Mouse (Mus musculus): Measurements from ENCODE around the gene Aldh9a1.
"Not testable (repeated sequence)": the region's sequence is repeated elsewhere in the genome, so short reads cannot be mapped to it uniquely, and the experiment has no call there.

The Aldh9a1 gene

GRCm38 (mm10) chr1:167349815-167350596 lies at the start of gene Aldh9a1:
Aldh9a1 (plus strand) TSS chr1:167349991.
- peak; percentile 95 to 96 for DNase-seq

DNA sequence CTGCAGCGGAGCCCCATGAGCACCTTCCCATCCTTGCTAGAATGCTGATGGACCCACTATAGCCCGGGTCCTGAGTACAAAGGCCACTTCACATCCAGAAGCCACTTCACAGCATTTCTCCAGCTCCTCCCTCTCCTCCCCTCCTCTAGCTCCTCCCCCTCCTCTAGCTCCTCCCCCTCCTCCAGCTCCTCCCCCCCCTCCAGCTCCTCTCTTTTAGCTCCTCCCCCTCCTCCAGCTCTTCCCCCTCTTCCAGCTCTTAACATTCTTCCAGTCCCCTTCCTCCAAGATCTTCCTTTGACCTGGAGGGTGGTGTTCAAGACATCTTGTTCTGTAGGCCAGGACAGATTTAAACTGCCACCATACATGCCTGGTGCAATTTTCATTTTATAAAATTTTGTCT lies 49.7 kb upstream of the Aldh9a1 start:
- no peak for DNase-seq

GRCm38 (mm10) chr1:167305501-167306137 lies 44.2 kb upstream of the Aldh9a1 start:
- DNase-seq, result no peak

DNA sequence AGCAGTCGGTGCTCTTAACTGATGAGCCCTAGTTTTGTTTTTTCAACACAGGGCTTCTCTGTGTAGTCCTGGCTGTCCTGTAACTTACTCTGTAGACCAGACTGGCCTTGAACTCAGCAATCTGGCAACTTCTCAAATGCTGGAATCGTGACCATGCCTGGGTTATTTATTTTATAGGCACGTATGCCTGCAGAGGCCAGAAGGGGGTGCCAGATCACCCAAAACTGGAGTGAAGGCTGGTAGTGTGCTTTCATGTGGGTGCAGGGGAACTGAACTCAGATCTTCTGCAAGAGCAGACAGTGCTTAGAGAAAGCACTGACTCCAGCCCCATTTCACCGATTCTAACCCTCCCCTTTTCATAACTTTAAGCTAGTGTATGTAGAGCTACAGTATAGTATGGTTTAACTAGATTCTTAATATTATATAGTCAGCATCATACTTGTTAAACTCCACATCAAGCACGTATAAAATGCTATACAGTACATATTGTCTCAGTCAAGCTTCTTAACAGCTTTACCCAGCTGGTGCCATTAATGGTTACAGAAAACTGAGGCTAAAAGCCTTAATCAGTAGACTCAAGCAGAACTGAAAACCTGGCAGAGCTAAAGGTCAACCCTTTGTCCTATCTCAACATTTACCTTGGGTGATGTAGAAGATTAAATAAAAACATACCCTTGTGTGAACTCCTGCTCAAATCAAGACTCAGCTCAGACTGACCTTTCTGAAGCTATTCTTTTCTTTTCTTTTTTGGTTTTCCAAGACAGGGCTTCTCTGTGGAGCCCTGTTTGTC lies 43.1 kb upstream of the Aldh9a1 start:
- DNase-seq, result peak; percentile 40 to 58

GRCm38 (mm10) chr1:167307674-167308073 lies 42.1 kb upstream of the Aldh9a1 start:
- no peak for DNase-seq

DNA sequence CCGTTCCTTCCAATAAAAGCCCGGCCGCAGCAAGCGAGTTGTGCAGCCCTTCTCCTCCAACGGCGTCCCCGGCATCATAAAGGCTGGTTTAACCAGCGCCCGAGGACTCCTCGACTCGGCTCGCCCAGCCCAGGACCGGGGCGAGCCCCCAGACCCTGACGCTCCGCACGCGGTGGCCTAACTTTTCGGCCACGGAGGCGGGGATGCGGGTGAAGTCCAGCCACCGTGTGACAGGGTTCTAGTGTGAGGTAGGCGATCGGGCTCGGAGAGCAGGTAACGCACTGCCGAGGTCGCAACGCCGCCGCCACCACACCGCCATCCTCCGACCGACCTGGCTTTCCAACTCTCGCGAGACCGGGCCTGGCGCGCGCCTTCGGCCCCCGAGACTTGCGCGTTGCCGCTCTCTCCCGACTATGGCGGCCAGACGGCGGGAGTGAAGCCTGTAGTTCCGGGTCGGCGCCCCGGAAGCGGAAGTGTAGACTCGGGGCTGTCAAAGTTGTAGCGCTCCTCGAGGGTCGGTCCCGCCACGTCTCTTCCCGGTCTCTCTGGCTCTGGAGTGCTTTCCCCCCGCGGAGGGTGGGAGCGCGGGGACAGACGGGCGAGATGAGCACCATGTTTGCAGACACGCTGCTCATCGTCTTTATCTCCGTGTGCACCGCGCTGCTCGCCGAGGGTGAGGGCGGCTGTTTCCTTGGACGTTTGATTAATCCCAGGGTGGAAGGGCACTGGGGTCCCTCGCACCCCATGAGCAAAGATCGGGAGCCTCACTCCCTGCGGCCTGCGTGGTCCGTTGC lies 41.3 kb upstream of the Aldh9a1 start, which contains the start of gene Tmco1:
Gene Tmco1, plus strand, starts transcription at position 118 of the 794 bp plus-strand sequence.
- peak; percentile 99 for DNase-seq

GRCm38 (mm10) chr1:167312367-167312766 lies 37.4 kb upstream of the Aldh9a1 start:
- DNase-seq, result no peak

GRCm38 (mm10) chr1:167313220-167313619 lies 36.6 kb upstream of the Aldh9a1 start:
- no peak for DNase-seq

DNA sequence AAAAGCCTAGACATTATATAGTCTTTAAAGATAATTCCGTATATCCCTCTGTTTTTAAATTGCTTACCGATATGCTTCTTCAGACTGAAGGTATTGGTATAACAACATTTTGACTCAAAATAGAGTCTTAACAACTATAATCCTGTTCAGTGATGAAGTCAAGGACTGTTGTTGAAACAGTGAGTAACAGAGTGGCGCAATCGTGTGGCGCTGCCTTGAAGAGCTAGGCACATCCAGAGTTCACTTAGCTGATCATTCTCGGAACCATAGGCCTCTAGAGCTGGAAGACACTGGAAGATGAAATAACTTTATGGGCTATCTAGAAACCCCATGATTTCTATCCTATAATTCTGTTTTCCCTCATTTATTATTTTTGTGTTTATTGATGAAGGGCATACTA lies 28.1 kb upstream of the Aldh9a1 start:
- DNase-seq, result no peak

DNA sequence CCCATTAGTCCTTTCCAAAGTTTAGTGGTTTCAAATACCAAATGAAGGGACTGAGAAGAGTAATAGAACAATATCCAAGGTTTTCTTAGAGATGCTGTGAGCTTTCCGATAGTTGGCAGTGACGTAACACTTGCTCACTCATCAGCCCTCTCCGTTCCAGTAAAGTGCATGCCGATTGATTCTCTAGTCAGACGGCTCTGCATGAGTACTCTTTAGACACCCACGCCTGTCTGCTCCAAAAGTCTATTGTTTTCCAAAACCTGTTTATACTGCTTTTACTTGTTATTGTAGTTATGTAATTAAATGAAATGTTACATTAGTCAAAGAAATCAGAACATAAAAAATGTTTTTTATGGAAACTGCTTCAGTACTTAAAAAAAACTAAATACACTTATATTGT lies 21.0 kb upstream of the Aldh9a1 start:
- no peak for DNase-seq

GRCm38 (mm10) chr1:167331106-167331505 lies 18.7 kb upstream of the Aldh9a1 start:
- DNase-seq, result no peak

- DNase-seq, result no peak
These were observed 13.4 kb upstream of the Aldh9a1 start for GRCm38 (mm10) chr1:167336398-167336797.

GRCm38 (mm10) chr1:167337463-167338095 lies 12.2 kb upstream of the Aldh9a1 start:
- DNase-seq, result peak; percentile 89 to 91

DNA sequence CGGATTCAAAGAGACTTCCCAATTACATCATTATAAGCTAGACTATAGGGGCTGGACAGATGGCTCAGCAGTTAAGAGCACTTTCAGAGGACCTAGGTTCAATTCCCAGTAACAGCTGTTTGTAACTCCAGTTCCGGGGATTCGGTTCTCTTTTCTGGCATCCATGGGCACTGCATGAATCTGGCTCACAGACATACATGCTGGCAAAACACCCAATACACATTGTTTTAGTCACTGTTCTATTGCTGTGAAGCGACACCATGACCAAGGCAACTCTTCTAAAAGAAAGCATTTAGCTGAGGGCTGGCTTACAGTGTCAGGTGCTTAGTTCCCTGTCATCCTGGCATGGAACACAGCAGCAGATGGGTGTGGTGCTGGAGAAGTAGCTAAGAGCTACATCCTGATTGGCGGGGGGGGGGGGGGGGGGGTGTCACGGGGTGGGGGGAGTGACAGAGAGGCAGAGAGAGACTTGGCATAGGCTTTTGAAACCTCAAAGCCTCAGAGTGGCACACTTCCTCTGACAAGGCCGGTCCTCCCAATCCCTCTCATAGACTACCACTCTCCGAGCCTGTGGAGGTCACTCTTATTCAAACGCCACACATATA lies 10.5 kb upstream of the Aldh9a1 start:
- no peak for DNase-seq

DNA sequence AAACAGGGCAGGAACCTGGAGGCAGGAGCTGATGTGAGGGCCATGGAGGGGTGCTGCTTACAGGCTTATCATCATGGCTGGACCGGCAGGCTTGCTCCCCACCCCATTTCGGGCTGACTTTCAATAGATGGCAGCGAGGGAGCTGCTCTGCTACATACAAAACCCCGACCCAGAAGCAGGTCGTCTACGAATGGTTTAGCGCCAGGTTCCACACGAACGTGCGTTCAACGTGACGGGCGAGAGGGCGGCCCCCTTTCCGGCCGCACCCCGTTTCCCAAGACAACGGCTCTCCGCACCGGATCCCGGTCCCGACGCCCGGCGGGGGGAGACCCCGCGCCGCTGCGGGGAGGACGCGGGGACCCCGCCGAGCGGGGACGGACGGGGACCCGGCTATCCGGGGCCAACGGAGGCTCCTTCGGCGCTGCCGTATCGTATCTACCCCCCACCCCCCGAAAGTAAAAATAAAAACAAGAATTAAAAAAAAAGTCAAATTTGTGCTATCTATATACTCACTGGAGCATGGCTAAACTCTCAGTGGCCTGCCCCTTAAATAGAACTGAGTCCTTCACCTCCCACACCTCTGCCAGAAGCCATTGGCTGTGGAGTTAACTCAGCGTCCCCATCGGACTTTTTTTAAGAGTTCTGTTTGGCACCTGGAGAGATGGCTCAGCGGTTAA lies 9.5 kb upstream of the Aldh9a1 start:
- DNase-seq, result no peak

GRCm38 (mm10) chr1:167340910-167341528 lies 8.8 kb upstream of the Aldh9a1 start:
- no peak for DNase-seq

DNA sequence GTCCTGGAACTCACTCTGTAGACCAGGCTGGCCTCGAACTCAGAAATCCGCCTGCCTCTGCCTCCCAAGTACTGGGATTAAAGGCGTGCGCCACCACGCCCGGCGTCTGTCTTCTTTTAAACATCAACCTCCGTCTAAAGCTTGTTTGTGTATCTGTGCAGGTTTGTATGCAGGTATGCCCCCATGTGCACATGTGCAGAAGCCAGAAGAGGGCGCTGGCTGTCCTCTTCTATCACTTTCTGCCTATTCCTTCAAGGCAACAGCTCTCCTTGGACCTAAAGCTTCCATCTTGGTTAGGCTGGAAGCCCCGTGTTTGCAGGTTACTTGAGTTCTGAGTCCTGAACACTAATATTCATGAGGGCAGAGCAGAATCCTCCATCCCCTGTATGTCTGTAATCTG lies 7.0 kb upstream of the Aldh9a1 start:
- no peak for DNase-seq

DNA sequence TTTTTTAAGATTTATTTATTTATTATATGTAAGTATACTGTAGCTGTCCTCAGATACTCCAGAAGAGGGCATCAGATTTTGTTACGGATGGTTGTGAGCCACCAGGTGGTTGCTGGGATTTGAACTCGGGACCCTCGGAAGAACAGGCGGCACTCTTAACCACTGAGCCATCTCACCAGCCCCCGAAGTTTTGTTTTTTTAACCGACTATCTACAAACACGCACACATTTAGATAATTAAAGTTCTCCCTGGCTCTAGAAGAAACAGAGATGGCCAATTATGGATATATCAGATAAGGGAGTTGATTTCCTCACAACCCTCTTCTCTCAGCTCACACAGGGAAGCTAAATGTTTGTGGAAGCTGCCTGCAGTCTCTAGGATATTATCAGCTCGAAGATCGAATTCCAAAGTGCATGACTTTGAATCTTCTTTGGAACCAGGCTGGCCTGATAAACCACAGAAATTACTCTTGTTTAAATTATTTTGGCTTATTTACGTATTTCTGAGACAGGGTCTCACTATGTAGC lies 3.7 kb upstream of the Aldh9a1 start:
- not testable (repeated sequence) for DNase-seq

GRCm38 (mm10) chr1:167349206-167349605 lies 585 bp upstream of the Aldh9a1 start:
- not testable (repeated sequence) for DNase-seq

All from kidney, postnatal 4 days (tissue).